Mouse (Mus musculus) large intestine, adult 2 months (tissue): ENCODE measurements around the gene Rundc1. TPM values are rescaled to one million over a fixed set of nuclear protein-coding genes. Genes with fewer than 3 reads are reported as not detected.
"Not testable (repeated sequence)": the region's sequence is repeated elsewhere in the genome, so short reads cannot be mapped to it uniquely, and the experiment has no call there.

Experiments used
- DNase-seq: peaks from one replicate; pipeline ENCODE4 v3.0.0-alpha.2; 2012; ENCODE audit warnings: low read depth, low spot score
- WGBS: fragments of 180-500 bp; shearing (Covaris S2); methylation state at CpG from one replicate; pipeline ENCODE4 v1.1.7; 2018; 5-methylcytosine and 5-hydroxymethylcytosine counted together
- polyA plus RNA-seq: library from polyadenylated mRNA; depleted of rRNA; stranded (reverse); fragments of >200 nt; gene quantifications from 2 replicates; pipeline ENCODE4 v1.2.3, GENCODE M21; 2012

The Rundc1 gene
- polyA plus RNA-seq, 1 experiment: 19.7 TPM

DNA sequence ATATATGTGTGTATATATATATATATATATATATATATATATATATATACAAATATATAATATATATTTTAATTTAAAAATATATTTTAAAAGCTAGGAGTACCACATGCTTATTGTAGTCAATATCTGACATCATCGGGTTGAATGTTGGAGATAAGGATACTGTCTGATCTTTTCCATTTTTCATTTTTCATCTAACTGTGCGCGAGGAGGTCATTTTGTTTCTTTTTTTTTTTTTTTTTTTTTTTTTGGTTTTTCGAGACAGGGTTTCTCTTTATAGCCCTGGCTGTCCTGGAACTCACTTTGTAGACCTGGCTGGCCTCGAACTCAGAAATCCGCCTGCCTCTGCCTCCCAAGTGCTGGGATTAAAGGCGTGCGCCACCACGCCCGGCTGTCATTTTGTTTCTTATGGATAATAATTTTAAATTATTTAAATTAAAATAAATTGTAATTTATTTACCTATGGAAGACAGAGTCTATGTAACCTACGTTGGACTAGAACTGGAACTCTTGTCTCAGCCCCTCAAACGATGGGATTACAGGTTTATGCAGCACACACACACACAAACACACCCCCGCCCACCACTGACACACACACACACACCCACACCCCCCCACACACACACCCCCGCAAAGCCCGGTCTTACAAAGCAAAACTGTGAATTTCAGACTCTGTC, 16.7 kb downstream of the Rundc1 start:
- 31% methylated on average over 14 of the region's 15 CpGs for WGBS
- DNase-seq: not testable (repeated sequence)

DNA sequence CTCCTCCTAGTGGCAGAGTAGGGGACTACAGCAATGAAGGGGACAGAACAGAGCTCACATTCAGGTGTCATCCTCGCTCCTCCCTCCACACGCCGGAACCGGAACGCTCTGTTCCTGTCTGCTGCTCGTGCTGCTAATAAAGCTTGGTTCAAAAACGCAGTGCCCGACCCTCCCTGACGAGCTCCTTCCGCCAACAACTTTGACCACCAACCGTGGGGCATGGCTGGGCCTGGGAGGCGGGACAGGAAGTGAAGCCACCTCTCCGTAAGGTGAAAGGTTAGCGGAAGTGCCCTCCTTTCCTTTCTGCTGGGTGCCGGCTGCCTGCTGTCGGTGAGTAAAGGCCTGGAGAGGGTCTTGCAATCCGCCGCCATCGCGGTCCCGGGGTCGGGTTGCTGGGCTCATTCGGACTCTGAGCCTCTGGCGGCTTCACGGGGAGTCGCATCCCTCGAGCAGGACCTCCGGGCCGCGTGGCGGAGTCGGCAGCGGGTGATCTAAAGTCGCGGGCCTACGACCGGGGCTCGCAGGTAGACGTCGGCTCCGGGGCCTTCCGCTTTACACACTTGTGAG, 17.3 kb downstream of the Rundc1 start, which contains the start of gene Rpl27:
Gene Rpl27 (plus strand): TSS at position 172 of the 567 bp plus-strand sequence.
- peak; percentile 98 for DNase-seq
- under 1% methylated on average over 42 of the region's 42 CpGs for WGBS

DNA sequence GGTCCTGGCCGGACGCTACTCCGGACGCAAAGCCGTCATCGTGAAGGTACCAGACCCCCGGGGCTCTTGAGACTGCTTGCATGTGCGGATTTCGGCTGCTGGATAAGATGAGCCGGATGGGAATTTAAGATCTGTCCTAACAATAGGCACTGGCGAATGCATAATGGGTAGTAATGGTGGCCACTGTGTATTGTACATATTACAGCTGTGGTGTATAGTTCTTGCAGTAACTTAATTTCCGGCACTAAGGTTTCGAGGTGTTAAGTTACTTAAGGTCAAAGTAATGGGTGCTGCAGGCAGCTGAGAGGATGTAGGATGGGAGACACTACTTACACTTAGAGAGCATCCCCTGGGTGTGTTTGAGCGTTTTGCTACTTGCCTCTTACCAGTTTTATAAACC, 17.9 kb downstream of the Rundc1 start:
- no peak for DNase-seq
- under 1% methylated on average over 14 of the region's 14 CpGs for WGBS

DNA sequence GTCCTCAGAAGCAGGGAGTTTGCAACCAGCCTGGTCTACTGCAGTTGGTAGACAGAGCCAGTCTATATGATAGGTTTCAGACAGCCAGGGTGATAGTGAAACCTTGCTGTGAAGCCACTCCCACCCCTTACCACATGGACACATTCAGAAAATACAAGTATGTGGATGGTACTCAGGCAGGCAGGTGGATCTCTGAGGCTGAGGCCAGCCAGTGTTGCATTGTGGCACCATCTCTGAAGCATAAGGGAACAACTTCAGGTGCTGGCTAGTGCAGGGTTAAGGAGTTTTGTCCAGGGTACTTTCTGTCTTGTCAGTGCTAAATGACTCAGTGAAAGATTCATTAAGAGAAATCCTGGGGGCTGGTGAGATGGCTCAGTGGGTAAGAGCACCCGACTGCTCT, 21.4 kb downstream of the Rundc1 start:
- 86% methylated on average over 1 of the region's 1 CpGs for WGBS
- no peak for DNase-seq

DNA sequence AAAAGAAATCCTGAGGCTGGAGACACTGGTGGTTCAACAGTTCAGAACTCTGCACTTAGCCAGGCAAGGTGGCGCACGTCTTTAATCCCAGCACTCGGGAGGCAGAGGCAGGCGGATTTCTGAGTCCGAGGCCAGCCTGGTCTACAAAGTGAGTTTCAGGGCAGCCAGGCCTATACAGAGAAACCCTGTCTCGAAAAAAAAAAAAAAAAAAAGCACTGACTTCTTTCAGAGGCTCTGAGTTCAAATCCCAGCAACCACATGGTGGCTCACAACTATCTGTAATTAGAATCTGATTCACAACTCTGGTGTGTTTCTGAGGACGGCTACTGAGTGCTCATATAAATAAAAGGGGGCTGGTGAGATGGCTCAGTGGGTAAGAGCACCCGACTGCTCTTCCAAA, 22.0 kb downstream of the Rundc1 start:
- 86% methylated on average over 8 of the region's 8 CpGs for WGBS

DNA sequence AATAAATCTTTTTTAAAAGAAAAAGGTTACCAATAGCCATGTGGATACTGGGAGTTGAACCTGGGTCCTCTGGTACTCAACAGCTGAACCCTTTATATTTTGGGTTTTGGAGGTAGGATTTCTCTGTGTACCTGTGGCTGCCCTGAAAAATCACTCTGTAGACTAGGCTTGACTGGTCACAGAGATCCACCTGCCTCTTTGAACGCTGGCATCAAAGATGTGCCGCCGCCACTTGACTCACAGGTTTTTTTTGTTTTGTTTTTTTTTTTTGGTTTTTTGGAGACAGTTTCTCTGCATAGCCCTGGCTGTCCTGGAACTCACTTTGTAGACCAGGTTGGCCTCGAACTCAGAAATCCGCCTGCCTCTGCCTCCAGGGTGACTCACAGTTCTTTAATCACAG, 22.9 kb downstream of the Rundc1 start:
- 59% methylated on average over 5 of the region's 5 CpGs for WGBS
- no peak for DNase-seq

More for the DNA sequence above, 22.0 kb downstream of the Rundc1 start:
- not testable (repeated sequence) for DNase-seq

DNA sequence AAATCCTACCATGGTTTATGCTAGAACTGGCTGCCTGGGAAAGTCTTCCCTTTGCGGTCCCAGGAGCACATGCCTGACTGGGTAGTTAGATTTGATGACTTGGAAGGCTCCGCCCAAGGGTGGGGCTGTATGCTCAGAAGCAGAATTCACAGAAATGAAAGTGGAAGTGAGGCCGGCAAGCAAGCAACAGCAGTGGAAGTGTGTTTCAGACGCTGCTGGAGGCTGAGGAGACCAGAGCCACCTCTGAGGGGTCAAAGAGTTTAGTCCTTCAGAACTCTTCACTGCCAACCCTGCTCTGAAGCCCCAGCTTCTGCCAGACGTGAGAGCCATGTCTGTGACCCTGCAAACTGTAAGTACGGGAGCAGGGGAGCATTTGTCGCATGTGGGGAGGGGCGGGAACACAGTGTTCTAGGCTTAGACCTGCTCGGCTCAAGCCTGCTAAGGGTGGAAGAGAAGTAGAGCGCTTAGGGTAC, 23.4 kb downstream of the Rundc1 start, which contains the start of gene Ifi35:
Gene Ifi35 (plus strand): TSS at position 134 of the 473 bp plus-strand sequence.
- peak; percentile 97 for DNase-seq
- under 1% methylated on average over 10 of the region's 10 CpGs for WGBS

DNA sequence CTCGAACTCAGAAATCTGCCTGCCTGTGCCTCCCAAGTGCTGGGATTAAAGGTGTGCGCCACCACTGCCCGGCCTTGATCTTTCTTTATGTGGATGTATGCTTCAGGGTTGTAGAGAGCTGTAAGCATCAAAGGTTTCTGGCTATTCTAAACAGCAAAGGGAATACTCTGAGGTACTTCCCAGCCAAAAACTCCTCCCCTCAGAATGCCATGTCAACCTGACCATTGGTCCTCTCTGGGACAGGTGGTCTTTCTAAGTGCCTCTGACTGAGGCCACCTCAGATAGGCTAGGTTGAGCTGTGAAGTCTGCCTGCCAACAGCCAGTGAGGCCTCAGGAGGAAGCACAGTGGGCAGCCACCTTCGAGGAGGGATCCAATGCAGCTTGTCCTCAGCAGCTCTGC, 24.0 kb downstream of the Rundc1 start:
- 10% methylated on average over 4 of the region's 4 CpGs for WGBS
- DNase-seq: no peak

DNA sequence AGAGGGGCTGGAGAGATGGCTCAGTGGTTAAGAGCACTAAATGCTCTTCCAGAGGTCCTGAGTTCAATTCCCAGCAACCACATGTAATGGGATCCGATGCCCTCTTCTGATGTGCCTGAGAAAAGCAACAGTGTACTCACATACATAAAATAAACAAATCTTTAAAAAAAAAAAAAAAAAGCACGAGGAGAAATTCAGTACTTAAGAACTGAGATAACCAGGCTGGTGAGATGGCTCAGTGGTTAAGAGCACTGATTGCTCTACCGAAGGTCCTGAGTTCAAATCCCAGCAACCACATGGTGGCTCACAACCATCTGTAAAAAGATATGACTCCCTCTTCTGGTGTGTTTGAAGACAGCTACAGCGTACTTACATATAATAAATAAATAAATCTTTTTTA, 24.7 kb downstream of the Rundc1 start:
- DNase-seq: not testable (repeated sequence)
- WGBS: 62% methylated on average over 4 of the region's 4 CpGs

DNA sequence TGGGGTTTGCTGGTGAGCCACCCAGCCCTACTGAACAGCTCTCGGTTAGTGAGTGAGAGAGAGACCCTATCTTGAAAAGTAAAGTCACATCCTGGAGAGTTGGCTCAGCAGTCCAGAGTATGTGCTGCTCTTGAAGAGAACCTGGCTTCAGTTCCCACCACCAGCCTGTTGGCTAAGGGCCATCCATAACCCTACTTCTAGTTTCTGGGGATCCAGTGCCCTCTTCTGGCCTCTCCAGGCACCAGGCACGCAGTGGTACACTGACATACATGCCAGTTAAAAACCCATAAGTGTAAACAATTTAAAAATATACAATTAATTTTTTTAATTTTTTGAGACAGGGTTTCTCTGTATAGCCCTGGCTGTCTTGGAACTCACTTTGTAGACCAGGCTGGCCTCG, 25.5 kb downstream of the Rundc1 start:
- no peak for DNase-seq
- WGBS: 78% methylated on average over 3 of the region's 3 CpGs

DNA sequence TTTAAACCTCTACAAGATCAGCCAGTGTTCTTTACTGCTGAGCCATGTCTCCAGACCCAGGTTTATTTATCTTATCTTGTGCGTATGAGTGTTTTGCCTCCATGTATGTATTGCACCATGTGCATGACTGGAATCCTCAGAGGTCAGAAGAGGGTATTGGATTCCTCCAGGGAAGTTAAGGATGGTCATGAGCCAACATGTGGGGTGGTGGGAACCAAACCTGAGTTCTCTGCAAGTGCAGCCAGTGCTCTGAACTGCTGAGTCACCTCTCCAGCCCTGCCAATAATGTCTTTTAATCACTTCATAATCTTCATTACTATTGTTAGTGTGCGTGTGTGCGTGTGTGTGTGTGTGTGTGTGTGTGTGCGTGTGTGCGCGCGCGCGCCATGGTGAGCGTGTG, 26.7 kb downstream of the Rundc1 start:
- DNase-seq: no peak
- 87% methylated on average over 10 of the region's 10 CpGs for WGBS

DNA sequence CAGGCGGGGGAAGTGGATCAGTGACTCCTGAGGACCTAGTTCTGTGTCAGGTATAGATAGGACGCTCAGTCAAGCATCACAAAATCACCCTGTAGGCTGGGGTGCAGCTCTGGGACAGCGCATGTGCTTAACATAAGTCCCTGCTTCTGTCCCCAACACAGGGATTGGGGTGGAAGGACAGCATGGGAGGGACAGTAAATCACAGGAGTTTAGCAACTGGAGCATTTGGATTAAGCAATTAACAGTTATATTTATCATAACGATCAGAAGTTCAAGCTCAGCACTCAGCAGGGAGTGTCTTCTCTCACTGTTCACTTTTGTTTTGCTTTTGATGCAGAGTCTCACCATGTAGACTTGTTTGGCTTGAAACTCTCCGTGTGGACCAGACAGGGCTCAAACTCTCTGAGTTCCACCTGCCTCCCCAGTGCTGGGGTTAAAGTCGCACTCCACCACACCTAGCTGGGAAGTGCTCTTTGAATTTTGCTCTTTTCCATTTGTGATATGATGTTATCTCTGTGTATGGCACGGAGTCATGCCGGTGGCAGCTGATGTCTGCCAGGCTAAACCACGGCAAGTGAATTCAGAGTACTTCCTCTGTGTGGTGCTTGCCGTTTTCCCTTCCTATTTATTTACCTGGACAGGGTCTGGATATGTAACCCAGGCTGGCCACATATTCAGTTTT, 27.3 kb downstream of the Rundc1 start:
- DNase-seq: no peak
- 35% methylated on average over 10 of the region's 10 CpGs for WGBS

DNA sequence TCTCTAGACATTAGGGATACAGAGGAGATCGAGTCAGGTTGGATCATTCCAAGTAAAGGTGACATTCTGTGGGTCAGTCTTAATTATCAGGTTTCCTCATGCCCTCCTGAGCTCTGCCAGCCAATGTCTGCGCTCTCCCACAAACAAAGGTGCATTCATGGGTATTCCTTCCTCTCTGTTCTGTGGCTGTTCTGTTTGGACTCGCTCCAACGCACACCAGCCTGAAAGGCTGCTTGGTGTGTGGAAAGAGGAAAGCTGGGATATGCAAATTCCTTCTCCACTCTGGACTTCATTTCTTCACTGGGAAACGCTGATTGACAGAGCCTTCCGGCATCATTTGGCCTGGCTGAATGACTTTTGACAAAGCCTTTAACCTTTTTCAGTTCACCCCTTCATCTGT, 29.8 kb downstream of the Rundc1 start:
- no peak for DNase-seq
- 35% methylated on average over 6 of the region's 6 CpGs for WGBS

DNA sequence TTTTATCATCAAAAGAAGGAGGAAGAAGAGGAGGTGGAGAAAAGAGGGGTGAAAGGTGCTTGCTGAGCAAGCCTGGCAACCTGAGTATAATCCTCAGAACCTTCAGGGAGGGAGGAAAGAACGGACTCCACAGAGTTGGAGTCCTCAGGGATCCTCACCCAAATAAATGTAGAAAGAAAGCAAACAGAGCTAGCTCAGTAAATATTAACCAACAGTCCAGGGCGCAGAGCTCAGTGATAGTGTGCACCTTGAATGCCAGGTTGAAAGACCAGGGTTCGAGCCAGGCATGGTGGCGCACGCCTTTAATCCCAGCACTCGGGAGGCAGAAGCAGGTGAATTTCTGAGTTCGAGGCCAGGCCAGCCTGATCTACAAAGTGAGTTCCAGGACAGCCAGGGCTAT, 30.7 kb downstream of the Rundc1 start:
- DNase-seq: no peak
- WGBS: 33% methylated on average over 7 of the region's 7 CpGs

DNA sequence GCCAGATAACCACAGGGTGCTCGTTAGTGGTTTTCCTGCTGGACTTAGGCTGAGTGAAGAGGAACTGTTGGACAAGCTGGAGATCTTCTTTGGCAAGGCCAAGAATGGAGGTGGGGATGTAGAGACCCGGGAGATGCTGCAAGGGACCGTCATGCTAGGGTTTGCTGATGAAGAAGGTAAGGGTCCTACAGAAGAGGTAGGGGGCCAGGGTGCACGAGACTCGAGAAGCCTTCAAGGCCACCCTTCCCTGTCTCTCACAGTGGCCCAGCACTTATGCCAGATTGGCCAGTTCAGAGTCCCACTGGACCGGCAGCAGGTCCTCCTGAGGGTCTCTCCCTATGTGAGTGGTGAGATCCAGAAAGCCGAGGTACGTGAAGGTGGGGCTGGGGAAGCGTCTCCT, 32.7 kb downstream of the Rundc1 start:
- no peak for DNase-seq
- WGBS: 95% methylated on average over 9 of the region's 9 CpGs

DNA sequence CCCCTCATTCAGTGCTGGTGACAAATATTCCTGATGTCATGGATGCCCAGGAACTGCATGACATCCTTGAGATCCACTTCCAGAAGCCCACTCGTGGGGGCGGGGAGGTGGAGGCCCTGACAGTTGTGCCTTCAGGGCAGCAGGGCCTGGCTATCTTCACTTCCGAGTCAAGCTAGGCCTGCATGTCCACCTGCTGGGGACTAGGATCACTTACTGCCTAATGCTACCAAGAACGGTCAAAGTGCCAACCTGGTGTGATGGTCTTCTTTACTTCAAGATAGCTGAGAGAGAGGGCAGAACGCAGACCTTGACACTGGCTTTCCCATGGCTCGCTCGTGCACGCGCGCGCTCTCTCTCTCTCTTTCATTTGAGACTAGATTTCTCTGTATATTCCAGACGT, 33.3 kb downstream of the Rundc1 start:
- no peak for DNase-seq
- 88% methylated on average over 12 of the region's 12 CpGs for WGBS

DNA sequence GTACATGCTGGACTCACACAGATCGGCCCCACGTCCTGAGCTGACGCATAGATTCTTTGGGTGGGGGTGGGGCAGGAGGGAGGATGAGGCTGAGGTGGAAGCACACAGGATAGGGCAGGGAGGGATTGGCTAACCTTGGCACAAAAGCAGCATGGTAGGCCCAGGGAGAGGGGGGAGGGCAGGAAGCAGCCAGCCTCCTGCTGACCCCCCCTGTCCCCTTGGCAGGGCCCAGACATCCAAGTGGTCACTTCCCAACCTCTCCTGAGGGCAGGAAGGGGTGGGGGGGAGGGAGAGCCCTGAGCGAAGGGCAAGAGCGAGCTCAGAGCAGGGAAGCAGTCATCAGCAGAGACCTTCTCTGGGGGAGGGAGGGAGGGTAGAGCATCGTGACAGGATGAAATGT, 34.8 kb downstream of the Rundc1 start:
- no peak for DNase-seq
- 76% methylated on average over 6 of the region's 6 CpGs for WGBS

DNA sequence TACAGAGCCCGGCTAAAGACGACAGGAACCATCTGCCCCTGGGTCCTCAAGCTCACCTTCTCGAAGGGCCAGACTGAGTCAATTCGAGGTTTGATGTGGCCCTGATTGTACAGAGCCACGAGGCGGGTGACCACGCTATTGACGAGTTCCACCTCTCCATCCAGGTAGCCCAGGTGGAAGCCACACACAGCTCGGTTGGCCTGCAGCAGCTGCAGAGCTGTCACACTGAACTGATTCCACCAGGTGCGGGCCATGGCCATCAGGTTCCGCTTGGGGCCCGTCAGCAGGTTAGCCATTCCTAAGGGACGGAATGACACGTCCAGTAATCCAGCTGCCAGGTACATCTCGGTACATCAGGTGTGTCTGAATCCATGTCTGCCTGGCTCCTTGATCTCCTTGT, 35.4 kb downstream of the Rundc1 start:
- WGBS: 85% methylated on average over 15 of the region's 15 CpGs

DNA sequence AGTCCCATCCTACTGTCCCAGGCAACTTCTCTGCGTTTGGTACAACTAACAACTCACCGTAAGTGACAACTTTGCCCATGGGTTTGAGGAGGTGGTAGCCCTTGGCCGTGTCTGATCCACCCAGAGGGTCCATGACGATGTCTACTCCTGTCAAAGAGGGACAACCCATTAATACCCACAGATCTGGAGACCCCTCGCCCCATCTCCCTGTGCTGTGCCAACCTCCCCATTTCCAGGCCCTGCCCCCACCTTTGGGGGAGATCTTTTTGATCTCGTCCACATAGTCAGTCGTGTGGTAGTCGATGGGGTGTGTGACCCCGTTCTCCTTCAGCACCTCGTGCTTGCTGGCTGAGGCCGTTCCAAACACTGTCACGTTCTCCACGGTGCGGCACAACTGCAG, 37.3 kb downstream of the Rundc1 start:
- WGBS: 92% methylated on average over 14 of the region's 14 CpGs
- no peak for DNase-seq

More for the DNA sequence above, 35.4 kb downstream of the Rundc1 start:
- no peak for DNase-seq

DNA sequence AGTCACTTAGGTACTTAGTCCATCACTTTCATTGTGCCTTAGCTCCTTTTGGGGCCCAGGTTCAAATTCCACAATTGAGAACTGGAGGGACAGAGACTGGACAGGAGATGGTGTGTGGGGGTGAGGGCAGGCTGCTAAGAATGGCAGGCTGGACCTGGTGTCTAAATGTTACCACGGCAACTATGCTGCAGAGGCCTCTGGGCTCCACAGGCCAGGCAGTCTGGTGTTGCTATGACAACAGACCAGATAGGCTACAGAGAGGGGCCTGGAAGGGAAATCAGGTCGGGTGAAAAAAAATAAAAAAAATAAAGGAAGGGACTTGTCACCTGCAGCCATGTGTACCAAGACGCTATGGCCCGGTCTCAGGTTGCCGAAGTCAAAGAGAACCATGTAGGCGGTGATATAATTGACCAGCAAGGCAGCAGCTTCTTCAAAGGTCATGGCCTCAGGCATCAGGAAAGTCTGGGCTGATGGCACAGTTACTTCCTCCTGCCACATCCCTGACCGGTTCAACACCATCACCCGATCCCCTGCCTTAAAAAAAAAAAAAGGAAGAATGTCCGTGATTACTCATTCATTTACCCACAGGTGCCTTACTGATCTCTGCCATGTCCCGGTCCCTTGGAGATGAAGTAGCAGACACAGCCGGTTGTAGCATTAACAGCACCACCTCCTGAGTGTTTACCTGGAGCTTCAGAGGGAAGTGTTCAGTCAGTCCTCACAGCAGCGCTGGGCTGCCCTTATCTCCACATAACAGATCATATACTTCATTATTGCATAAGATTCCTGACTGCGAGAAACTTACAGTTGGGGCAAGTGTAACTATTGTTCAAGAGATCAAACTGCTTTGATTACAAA, 37.9 kb downstream of the Rundc1 start:
- DNase-seq: no peak
- WGBS: 26% methylated on average over 13 of the region's 13 CpGs
